Mouse (Mus musculus) inflammation-experienced regulatory T-cells, adult 6 months (primary cell): ENCODE data around the gene Grip1. TPM values are rescaled to one million over a fixed set of nuclear protein-coding genes. Genes with fewer than 3 reads are reported as not detected.

ENCODE experiments used
- ATAC-seq: one replicate; pipeline ENCODE4 v1.8.0; 2017
- polyA plus RNA-seq, 3 experiments: library from polyadenylated mRNA; unstranded; fragments of 100-300 nt; shearing (Covaris generic); gene quantifications; one replicate each; pipeline ENCODE4 v1.2.1; 2017

Grip1 gene
- polyA plus RNA-seq, 3 experiments from 2014 or later, result 0.11 TPM; not detected in 2

DNA sequence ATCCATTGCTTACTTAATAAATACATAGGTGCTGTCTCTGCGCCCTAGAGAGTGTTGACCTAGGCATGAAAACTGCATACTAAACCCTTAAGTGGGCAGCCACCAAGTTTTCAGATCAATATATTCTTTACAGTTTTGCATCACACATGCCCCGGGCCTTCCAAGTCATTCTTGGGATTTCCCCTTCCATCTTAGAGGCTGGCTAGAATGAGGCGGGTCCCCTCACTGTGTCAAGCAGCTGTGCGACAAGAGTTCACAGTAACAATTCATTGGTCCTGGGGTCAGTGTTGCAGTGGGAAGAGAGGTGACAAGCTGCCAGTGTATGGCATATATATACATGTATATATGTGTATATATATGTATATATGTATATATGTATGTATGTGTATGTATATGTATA lies 388.4 kb downstream of the Grip1 start:
- no peak for ATAC-seq

DNA sequence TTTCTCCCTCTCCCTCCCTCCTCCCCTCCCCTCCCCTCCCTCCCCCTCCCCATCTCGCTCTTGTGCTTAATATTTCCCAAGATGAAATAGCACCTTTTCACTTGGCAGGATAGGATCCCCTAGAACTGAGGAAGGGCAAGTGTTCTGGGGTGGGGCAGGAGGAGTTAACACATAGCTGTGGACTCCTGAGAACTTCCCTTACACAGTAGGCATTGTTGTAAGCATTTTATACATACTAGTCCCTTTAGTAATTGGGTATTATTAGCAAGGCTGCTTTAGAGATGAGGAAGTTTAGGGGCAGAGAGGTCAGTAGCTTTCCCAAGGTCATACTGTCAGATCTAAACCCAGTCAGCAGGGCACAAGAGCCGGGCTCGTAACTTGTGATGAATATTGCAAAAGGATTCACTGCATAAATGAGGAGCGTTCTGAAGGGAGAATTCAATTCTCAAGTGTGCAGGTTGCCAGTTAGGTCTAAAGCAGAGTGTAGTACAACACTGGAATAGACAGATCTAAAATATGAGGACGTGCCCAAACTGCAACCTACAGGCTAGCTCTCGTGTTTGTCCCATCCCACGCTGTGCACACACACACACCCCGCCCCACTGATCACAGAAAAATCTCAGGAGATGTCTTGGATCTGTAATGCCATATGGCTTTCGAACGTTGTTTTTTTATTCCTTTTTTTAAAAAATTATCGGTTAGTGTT lies 392.2 kb downstream of the Grip1 start:
- ATAC-seq, result no peak

DNA sequence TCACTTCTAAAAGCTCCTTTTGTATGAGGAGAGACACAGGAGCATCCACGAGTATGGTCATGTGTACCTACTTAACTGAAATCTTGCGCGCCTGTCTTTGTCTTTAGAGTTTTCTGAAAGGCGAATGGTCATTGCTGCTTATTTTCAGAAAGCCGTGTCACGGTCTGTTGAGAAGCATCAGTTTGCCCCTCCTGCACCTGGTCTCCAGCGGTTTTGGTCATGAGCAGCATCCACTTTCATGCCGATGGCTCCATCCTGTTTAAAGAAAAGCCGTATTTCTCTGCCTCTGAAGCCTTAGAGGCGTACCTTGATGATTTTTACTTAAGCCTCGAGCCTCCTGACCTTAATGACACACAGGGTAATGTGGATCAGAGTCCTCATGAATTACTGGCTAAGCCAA lies 398.0 kb downstream of the Grip1 start:
- no peak for ATAC-seq

- ATAC-seq, result no peak
Measured at GRCm38 (mm10) chr10:119852582-119853135, 399.0 kb downstream of the Grip1 start.

DNA sequence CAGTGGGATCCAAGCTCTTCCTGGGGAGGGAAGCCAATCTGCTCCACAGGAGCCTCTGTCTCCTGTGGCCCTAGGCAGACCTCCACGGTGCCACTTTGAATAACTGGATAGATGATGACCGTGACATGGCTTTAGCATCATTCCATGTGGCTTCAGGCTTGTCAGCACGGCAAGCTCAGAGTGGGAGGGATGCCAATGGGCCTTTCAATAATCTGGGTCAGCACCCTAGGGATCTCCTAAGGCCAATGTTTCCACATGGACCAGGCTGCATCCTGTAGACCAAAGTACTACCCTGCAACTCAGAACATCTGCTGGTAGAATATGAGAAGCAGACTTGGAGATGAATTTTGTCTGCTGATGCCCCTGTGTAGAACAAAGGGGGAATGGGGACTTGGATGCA lies 414.1 kb downstream of the Grip1 start:
- ATAC-seq, result no peak

DNA sequence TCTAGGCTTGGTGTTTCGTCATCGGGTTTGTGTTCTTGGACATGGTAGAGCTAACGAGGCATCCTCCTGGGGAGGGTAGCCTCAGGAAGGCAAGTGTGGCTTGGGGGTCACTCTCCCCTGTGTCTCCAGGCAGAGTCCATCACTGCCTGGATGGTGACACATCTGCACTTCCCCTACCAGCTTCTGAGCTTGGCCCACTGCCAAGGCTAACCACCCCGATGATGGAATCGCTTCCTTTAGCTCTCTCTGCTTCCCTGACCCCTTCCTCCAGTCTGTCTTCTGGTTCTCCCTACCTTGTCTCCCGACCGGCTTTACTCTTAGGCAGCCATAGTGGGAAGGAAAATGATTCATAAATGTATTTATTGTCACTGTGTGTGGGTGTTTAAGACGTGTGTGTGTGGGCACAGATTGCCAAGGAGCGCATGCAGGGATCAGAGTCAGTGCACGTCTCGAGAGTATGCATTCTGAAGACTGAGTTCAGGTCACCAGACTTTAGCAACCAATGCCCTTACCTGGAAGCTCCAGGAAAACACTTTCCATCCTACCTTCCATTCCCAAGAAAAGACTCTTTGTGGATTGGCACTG lies 415.5 kb downstream of the Grip1 start:
- ATAC-seq, result no peak

- ATAC-seq, result no peak
Measured at GRCm38 (mm10) chr10:119876721-119877120, 423.1 kb downstream of the Grip1 start.

DNA sequence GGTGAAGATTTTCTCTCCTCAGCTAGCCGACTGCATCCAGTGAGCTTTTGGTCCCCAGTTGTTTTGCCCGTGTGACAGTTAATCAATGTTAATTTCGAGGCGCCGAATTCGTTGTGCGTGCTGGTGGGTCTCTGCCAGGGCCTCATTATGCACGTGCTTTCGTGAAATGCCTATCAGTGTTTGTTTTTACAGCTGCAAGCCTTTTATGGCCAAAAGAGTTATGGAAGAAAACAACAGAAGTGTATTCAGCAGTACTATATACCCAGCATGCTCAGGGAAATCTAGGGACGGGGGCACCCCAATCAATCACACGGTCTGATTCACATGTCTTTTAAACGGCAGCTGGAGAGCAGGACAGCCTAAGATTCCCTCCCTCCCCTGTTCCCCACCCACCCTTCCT lies 424.7 kb downstream of the Grip1 start:
- ATAC-seq, result no peak

DNA sequence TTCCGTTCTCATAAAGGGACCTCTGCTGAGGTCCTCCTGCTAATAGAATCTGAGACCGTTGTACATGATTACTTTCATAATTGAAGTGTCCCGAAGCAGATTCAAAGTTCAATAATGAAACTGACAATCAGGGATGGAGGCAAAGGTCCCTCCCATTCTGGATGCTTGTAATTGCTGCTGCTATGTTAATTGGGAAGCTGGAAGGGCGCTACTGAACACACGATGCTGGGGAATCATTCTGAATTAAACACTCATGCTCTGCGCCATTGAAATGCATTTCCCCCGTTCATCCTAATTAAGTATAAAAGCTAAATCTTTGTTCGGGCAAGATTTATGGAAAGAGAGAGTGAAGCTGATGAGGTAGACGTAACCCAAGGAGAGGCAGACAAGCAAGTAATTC lies 431.0 kb downstream of the Grip1 start:
- ATAC-seq, result no peak

- ATAC-seq, result no peak
Measured at GRCm38 (mm10) chr10:119885563-119885962, 431.9 kb downstream of the Grip1 start.

DNA sequence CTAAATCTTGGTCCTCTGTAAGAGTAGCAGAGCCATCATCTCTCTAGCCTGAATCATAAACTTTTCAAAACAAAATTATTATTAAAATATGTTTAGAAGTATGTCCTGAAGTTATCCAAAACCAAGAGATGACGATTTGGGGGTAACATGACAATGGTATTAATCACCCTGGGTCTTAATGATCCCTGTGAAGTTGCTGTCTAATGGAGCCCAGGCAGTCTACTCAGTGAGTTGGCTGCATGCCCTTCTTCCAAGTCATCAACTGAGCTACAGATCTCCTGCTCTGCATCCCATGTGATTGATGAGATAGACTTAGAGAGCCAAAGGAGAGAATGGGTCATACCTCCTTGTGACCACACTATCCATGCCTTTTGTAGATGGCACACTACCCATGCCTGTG lies 433.1 kb downstream of the Grip1 start:
- no peak for ATAC-seq

GRCm38 (mm10) chr10:119902754-119903153 lies 449.1 kb downstream of the Grip1 start:
- no peak for ATAC-seq

- ATAC-seq, result no peak
Measured at GRCm38 (mm10) chr10:119906869-119907268, 453.2 kb downstream of the Grip1 start.

DNA sequence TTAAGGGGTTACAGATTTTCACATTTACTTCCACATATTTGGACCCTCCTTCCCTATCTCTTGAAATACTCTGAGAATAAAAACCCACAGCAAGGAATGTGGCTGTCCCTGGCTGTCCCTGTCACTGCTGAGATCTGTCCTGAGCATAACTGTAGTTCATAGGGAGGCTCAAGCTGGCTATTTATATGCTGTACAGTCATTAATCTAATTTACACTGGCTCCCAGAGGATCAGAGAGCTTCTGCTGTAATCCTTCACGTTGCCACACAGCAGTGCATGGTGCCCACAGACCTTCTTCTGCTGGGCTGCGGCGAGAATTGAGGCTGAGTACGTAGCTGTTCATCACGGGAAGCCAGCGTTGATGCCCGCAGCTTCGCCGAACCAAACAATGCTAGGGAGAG lies 464.4 kb downstream of the Grip1 start:
- ATAC-seq, result no peak

DNA sequence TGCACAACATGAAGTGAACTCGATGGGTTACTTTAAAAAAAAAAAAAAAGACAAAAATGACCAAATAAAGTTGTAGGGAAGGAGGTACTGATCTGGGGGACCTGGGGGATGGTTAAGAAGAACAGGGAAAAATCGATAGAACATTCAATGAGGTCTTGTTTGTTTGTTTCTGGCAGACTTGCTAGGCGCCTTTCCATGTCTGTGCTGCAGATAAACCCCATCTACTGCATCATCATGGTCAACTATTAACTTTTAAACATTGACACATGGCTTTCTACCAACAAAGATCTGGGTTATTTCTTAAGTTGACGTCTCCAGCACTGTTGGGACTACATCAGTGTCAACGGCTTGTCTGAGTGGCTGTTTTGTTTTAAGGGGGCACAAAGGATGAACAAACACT lies 474.3 kb downstream of the Grip1 start:
- ATAC-seq, result no peak

DNA sequence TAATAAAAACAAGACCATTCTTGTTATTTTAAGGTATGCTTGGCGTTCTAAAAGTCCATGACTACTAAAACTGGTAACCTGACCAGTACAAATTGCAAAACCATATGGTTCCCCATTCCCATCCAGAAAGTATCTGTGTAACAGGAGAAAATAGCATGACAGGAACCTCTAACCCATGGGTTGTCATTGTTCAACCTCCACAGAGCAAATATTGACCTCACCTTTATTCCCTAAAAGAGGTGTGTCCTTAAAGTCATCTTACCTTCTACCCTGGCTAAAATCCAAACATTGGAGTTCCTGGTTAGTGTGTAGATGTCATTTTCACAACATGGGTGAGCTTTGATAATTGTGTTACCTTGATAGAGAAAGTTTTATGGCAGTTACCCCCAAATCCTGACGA lies 475.3 kb downstream of the Grip1 start:
- no peak for ATAC-seq

GRCm38 (mm10) chr10:119932794-119933193 lies 479.2 kb downstream of the Grip1 start:
- ATAC-seq, result no peak

GRCm38 (mm10) chr10:119933362-119933761 lies 479.7 kb downstream of the Grip1 start:
- ATAC-seq, result no peak

DNA sequence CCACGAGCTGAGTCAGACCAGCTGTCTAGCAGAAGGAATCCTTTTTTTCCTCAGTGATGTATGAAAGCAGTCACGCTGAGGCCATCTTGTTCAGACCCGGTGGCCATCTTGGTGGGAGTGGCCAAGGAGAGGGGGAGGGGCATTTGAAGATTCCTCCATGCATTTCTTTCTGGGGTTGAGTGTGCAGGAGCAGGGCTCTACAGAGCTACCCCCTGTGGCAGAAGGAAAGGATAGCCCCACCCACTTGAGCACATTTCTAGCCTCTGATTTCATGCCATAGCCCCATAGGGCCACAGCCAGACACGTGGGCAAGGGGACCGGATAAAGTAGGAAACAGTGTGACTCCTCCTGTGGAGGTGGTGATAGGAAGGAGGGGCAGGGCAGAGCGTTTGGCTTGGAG lies 481.6 kb downstream of the Grip1 start:
- ATAC-seq, result no peak

- no peak for ATAC-seq
Measured at GRCm38 (mm10) chr10:119937481-119937880, 483.9 kb downstream of the Grip1 start.

- ATAC-seq, result no peak
Measured at GRCm38 (mm10) chr10:119943906-119944305, 490.3 kb downstream of the Grip1 start.

DNA sequence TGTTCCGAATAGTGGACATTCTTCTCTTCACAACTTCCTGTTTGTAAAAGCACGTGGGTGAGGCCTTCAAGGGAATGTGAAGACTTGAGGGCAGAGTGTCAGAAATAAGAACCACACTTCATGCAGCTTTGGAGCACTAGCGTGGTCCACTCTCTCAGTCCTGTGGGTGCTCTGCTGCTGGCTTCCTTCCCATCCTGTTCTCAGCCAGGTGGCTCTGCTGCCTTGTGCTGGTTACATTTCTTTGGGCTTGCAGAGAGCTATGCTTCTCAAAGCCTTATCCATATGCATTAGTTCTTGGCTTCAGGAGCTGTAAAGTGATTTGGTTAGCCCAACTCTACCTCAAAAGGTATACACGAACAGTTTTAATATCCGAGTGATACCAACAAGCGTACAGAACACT lies 497.8 kb downstream of the Grip1 start:
- no peak for ATAC-seq

DNA sequence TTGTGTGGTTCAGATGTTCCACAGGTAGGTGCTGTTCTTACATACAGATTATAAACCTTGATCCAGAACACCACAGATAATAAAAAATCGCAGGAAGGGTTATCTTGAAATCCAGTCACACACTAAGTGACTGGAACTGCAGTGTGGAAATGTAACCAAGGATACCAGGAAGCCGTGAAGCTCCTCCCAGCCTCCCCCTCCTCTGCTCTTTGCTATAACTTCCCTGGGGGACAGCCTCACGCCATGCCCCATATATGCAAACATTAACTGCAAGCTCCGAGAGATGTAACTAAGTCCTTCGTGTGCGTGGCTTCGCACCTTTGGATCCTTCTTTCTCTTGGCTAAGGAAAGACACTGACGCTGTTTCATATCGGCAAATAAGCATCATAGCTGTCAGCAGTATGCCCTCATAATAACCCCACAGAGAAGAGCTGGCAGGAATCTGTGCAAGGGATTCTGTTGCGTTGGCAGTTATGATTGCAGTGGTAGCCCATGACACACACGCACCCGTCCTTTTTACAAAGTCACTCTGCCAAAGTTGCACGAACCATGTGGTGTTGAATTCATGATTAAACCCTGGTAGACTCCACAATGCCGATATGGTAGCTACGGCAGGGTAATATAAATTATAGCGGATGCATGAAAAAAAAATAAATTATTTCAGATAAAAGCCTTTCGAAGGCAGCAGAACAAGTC lies 503.8 kb downstream of the Grip1 start:
- no peak for ATAC-seq

DNA sequence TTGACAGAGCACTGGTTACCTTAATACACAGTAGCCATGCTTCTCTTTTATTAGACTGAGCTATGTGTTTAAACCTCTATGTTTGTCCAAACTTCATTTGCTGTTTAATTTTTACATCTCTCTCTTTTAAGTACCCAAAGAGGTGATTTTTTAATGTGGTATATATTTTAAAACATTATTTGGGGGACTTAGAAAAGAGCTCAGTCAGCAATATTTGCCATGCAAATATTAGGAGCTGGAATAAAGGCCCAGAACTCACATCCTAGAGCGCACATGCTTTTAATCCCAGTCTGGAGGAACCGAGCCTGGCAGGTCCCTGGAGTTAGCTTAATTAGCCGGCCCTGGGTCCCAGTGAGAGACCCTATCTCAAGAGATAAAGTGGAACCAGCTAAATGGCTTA lies 507.3 kb downstream of the Grip1 start:
- no peak for ATAC-seq
